Comparison of ENCODE assay signal across 5 mouse cellular contexts in the genomic region with DNA sequence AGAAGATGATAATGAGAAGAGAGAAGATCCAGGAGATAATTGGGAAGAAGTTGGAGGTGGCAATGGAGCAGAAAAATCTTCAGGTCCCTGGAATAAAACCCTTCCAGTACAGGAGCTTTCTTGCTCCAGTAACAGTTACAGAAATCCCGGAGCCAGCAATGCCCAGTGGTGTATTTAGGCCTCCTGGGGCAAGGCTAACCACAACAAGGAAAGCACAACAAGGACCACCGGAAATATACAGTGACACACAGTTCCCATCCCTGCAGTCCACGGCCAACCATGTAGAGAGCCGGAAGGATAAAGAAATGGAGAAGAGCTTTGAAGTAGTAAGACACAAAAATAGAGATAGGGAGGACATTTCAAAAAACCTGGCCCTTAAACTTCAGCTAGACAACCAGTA. TPM values are rescaled to one million over a fixed set of nuclear protein-coding genes. Genes with fewer than 3 reads are reported as not detected.
"Had no signal": no experiment of that assay in that cellular context is flagged by ENCODE, and none has a peak within 500 bp of the region (broad histone marks: within the 10 kb centered on the region; RNA-seq: fewer than 3 reads in every experiment).

No protein-coding gene starts in this region.

RNA-seq across cellular contexts. Expression of a gene that starts 38.0 kb away (rescaled TPM):
- polyA plus RNA-seq: neural tube, embryonic 13.5 days; neural tube, embryonic 15.5 days; small intestine, adult 2 months; spleen, adult 2 months; thymus, adult 2 months had no signal
